Mouse (Mus musculus) stomach, postnatal 0 days (tissue): ENCODE measurements at regions not wholly inside any gene's neighbourhood (a gene's known extent, or its start where the extent isn't known, plus 50 kb on each side); places are given as distances from the start of the nearest gene placed in this dataset.
A peak's percentile ranks its signal among the peaks of the same experiment; 100 is the strongest.
"Not testable (repeated sequence)": the region's sequence is repeated elsewhere in the genome, so short reads cannot be mapped to it uniquely, and the experiment has no call there.

Experiments used
- ATAC-seq: fragments of 200-750 bp; cut with Nextera tagmentation; 2 replicates; pipeline ENCODE4 v1.8.0; 2017; ENCODE audit not compliant: low FRiP score, low TSS enrichment
- DNase-seq: peaks from one replicate; pipeline ENCODE4 v3.0.0-alpha.2; 2016; ENCODE audit warnings: low spot score
- H3K27ac ChIP-seq: fragments of 300-500 bp; sonication (generic); replicated peaks from 2 replicates; pipeline ENCODE4 v1.5.1; 2014; ENCODE audit warnings: mild to moderate bottlenecking, control low read depth
- H3K27me3 ChIP-seq: fragments of 300-500 bp; sonication (generic); 2 replicates; pipeline ENCODE4 v1.6.1; 2014; ENCODE audit warnings: low read length; ENCODE audit not compliant: control insufficient read depth, insufficient read depth
- H3K36me3 ChIP-seq: fragments of 300-500 bp; sonication (generic); 2 replicates; pipeline ENCODE4 v1.6.1; 2014; ENCODE audit warnings: low read length, mixed read lengths; ENCODE audit not compliant: control insufficient read depth, insufficient read depth
- H3K4me1 ChIP-seq: fragments of 300-500 bp; sonication (generic); replicated peaks from 2 replicates; pipeline ENCODE4 v1.6.1; 2014; ENCODE audit warnings: antibody characterized with exemption; ENCODE audit not compliant: control insufficient read depth, insufficient read depth
- H3K4me2 ChIP-seq: fragments of 300-500 bp; sonication (generic); replicated peaks from 2 replicates; pipeline ENCODE4 v1.6.1; 2014; ENCODE audit warnings: low read depth, mild to moderate bottlenecking, control low read depth, moderate library complexity
- H3K4me3 ChIP-seq: fragments of 300-500 bp; sonication (generic); 2 replicates; pipeline ENCODE4 v1.5.1; 2014; ENCODE audit warnings: low read depth, low read length, control low read depth
- H3K9ac ChIP-seq: fragments of 300-500 bp; sonication (generic); 2 replicates; pipeline ENCODE4 v1.6.1; 2014; ENCODE audit warnings: mild to moderate bottlenecking, low read length, control low read depth, mixed read lengths
- H3K9me3 ChIP-seq: fragments of 300-500 bp; sonication (generic); 2 replicates; pipeline ENCODE4 v1.6.1; 2016; ENCODE audit warnings: low read length; ENCODE audit not compliant: control insufficient read depth
- CTCF ChIP-seq: IDR thresholded peaks from 2 replicates; pipeline ENCODE4 v1.5.1; 2016; ENCODE audit warnings: antibody characterized with exemption, low read depth, mild to moderate bottlenecking, moderate library complexity
- EP300 ChIP-seq: optimal IDR thresholded peaks from 2 replicates; pipeline ENCODE3; 2016; ENCODE audit warnings: antibody characterized with exemption
- WGBS: fragments of 180-500 bp; shearing (Covaris S2); extraction: QIAGEN DNeasy Blood & Tissue Kit; methylation state at CpG from one replicate; pipeline ENCODE4 v1.1.7; 2014; 5-methylcytosine and 5-hydroxymethylcytosine counted together

- no peak overlapping the region for H3K4me2 ChIP-seq
- whole genome bisulfite sequencing: 21% methylated on average over 6 of the region's 6 CpGs
- no peak for DNase-seq
Measured at GRCm38 (mm10) chr10:30419391-30420043, 181.0 kb downstream of the Trmt11 start.

GRCm38 (mm10) chr10:30416314-30416713, 184.2 kb downstream of the Trmt11 start:
- DNase-seq: no peak

More at GRCm38 (mm10) chr10:30419391-30420043, 181.0 kb downstream of the Trmt11 start:
- ATAC-seq: no peak
- Histone ChIP-seq H3K4me3 (no peak overlapping the region), H3K27me3 (no peaks in the 10 kb centered on the region), H3K9me3 (no peaks in the 10 kb centered on the region), H3K27ac (no peak overlapping the region), H3K9ac (no peak overlapping the region), H3K4me1 (no peaks in the 10 kb centered on the region), H3K36me3 (no peaks in the 10 kb centered on the region)
- TF ChIP-seq CTCF: peak; percentile 70
- no peak for TF ChIP-seq EP300

DNA sequence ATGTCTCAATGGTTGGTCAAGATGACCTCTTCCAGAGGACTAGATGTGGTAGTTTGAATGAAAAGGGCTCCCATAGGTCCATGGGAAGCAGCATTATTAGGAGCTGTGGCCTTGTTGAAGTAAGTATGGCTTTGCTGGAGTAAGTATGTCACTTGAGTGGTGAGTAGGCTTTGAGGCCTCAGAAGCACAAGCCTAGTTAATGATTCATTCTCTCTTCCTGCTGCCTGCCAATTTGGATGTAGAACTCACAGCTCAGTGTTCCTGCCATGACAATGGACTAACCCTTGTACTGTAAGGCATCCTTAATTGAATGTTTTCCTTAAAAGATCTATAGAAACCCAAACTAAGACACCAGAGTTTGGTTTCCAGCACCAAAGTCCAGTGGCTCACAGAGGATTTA, 188.8 kb downstream of the Trmt11 start:
- Histone ChIP-seq H3K27ac (no peak overlapping the region), H3K9me3 (no peaks in the 10 kb centered on the region), H3K4me2 (no peak overlapping the region), H3K27me3 (no peaks in the 10 kb centered on the region), H3K9ac (no peak overlapping the region), H3K36me3 (no peaks in the 10 kb centered on the region), H3K4me1 (no peaks in the 10 kb centered on the region), H3K4me3 (no peak overlapping the region)
- ATAC-seq (no peak), DNase-seq (no peak)
- TF ChIP-seq CTCF (no peak), EP300 (no peak)

More at GRCm38 (mm10) chr10:30416314-30416713, 184.2 kb downstream of the Trmt11 start:
- no peak overlapping the region for H3K27ac ChIP-seq
- TF ChIP-seq CTCF (no peak), EP300 (no peak)
- no peaks in the 10 kb centered on the region for H3K4me1 ChIP-seq
- no peak overlapping the region for H3K4me2 ChIP-seq
- H3K9ac ChIP-seq: no peak overlapping the region
- 39% methylated on average over 3 of the region's 3 CpGs for WGBS
- no peak overlapping the region for H3K4me3 ChIP-seq
- no peaks in the 10 kb centered on the region for H3K36me3 ChIP-seq
- ATAC-seq: no peak
- H3K27me3 ChIP-seq: no peaks in the 10 kb centered on the region
- no peaks in the 10 kb centered on the region for H3K9me3 ChIP-seq

DNA sequence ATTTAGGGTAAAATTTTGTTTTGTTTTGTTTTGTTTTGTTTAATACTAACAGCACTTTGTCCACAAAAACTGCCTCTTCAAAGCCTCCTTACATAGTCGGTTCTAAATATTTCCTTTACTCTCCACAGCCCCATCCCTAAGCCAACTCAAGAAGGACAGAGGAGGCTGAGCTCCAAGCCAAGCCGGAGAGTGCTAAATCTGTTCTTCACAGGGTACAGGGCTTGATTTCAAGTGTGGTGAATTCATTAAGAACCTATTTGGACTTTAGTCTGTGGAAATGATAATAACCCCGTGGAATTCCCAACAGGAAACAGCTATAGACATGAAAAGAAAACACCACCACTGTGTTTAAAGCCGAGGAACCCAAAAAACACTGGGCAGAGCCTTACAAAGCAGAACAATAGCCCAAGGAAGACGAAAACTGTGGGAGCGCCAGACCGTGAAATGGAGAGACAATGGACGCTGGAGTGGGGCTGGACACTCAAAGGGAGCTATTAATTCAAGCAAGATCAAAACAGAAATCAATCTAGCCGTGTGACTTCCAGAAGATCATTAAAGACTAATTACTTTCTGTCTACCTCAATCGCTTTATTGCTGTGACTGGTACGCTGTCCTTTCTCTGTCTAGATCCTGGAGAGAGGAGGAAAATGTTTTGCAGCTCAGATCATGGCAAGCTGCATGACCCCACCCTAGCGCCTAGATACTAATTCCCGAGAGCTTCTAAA, 194.7 kb downstream of the Trmt11 start:
- H3K27me3 ChIP-seq: no peaks in the 10 kb centered on the region
- H3K27ac ChIP-seq: no peak overlapping the region
- 65% methylated on average over 13 of the region's 13 CpGs for WGBS
- no peak overlapping the region for H3K4me2 ChIP-seq
- H3K36me3 ChIP-seq: no peaks in the 10 kb centered on the region
- H3K4me1 ChIP-seq: no peaks in the 10 kb centered on the region
- DNase-seq (no peak), ATAC-seq (no peak)
- no peaks in the 10 kb centered on the region for H3K9me3 ChIP-seq
- no peak overlapping the region for H3K4me3 ChIP-seq
- TF ChIP-seq EP300 (no peak), CTCF (no peak)
- no peak overlapping the region for H3K9ac ChIP-seq

GRCm38 (mm10) chr10:30370542-30370941, 170.2 kb upstream of the Cenpw start:
- no peak for ATAC-seq
- no peaks in the 10 kb centered on the region for H3K4me1 ChIP-seq
- H3K4me2 ChIP-seq: no peak overlapping the region
- H3K27me3 ChIP-seq: no peaks in the 10 kb centered on the region
- no peak for TF ChIP-seq CTCF
- no peak for TF ChIP-seq EP300
- H3K27ac ChIP-seq: no peak overlapping the region
- H3K9ac ChIP-seq: no peak overlapping the region
- no peak for DNase-seq
- WGBS: 16% methylated on average over 1 of the region's 1 CpGs
- no peaks in the 10 kb centered on the region for H3K9me3 ChIP-seq
- H3K4me3 ChIP-seq: no peak overlapping the region
- no peaks in the 10 kb centered on the region for H3K36me3 ChIP-seq

DNA sequence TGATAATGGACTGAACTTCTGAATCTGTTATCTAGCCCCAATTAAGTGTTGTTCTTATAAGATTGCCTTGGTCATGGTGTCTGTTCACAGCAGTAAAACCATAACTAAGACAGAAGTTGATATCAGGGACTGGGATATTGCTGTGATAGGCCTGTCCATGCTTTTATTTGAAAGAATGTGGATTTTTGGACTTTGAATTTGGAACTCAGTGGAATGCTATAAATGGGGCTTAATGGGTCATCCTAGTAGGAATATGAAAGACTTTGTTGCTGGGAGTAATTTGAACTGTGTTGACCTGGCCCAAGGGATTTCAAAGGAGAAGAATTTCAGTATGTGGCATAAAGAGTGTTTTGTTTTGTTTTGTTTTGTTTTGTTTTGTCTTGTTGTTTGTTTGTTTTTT, 160.5 kb upstream of the Cenpw start:
- not testable (repeated sequence) for H3K27me3 ChIP-seq, H3K4me1 ChIP-seq, H3K4me3 ChIP-seq, H3K36me3 ChIP-seq, ATAC-seq, H3K4me2 ChIP-seq, H3K27ac ChIP-seq, DNase-seq, H3K9ac ChIP-seq, H3K9me3 ChIP-seq
